8 mouse cellular contexts compared by ENCODE assay signal in genomic region chr7:4431548-4431947, GRCm38 (mm10). TPM values are rescaled to one million over a fixed set of nuclear protein-coding genes. Genes with fewer than 3 reads are reported as not detected.
DNase-seq lines count a peak whose midpoint lies in the region; ATAC-seq lines count a peak whose summit lies in the region.

No protein-coding gene starts in this region.

- DNase-seq in cerebellum, adult 9-10 months: peak; percentile 50
- no peak for DNase-seq in cerebellum, adult 9-11 months
- DNase-seq in CD8-positive naive resting alpha-beta T cell, adult 2 months (ENCODE audit: low read depth in 2 of 2, low spot score in 2 of 2): peak; percentile 56 to 75
- DNase-seq in brain, adult 2 months (ENCODE audit: low read depth, low spot score): peak; percentile 79
- peak; percentile 75 for DNase-seq in gastrocnemius, postnatal 10 days
- peak; percentile 48 for DNase-seq in layer of hippocampus, adult 9-11 months
- DNase-seq in splenic B cell, adult 2 months (ENCODE audit: low read depth, low spot score): peak; percentile 85

- peak; percentile 63 for ATAC-seq in megakaryocyte, adult 5-6 weeks (ENCODE audit: poor library complexity, severe bottlenecking)

- no peaks in the 10 kb centered on the region for H3K27me3 ChIP-seq in splenic B cell, adult 2 months (ENCODE audit: control insufficient read depth, insufficient read depth, low read length, poor library complexity, severe bottlenecking)

- peaks cover 3% of the 10 kb centered on the region; the same call in 1 of the 2 replicates for H3K36me3 ChIP-seq in splenic B cell, adult 2 months (ENCODE audit: control insufficient read depth, insufficient read depth, low read length, poor library complexity, severe bottlenecking)

RNA-seq across cellular contexts. Expression of gene Rdh13, which starts 13.9 kb away (rescaled TPM):
- 10 to 100 TPM; 14.3 to 18.9 TPM for total RNA-seq in gastrocnemius, postnatal 10 days (2021)
- 1.1 and 1.8 TPM in 2 replicates for total RNA-seq in megakaryocyte, adult 5-6 weeks (2015)
- total RNA-seq in megakaryocyte, adult 5-6 weeks (2017): 4.7 and 5.4 TPM in 2 replicates

RNA-seq across cellular contexts. Expression of gene Eps8l1, which starts 28.9 kb away (rescaled TPM):
- total RNA-seq in gastrocnemius, postnatal 10 days (2021): 1 to 10 TPM; 2.2 to 3.5 TPM
- 1.4 and 5.3 TPM in 2 replicates for total RNA-seq in megakaryocyte, adult 5-6 weeks (2015)
- 4.5 and 5.1 TPM in 2 replicates for total RNA-seq in megakaryocyte, adult 5-6 weeks (2017)

RNA-seq across cellular contexts. Expression of gene Gp6, which starts 34.0 kb away (rescaled TPM):
- under 1 TPM in 1 of 2 experiments, not detected in 1; 0.20 TPM for total RNA-seq in gastrocnemius, postnatal 10 days (2021)
- total RNA-seq in megakaryocyte, adult 5-6 weeks (2015): 0.07 TPM in 1 of 2 replicates, not detected in the other
- 0.07 TPM in 1 of 2 replicates, not detected in the other for total RNA-seq in megakaryocyte, adult 5-6 weeks (2017)
